Mouse (Mus musculus) bone marrow, adult 2 months (tissue): ENCODE data around the gene Mllt1. TPM values are rescaled to one million over a fixed set of nuclear protein-coding genes. Genes with fewer than 3 reads are reported as not detected.
A peak's percentile ranks its signal among the peaks of the same experiment; 100 is the strongest.

Experiments used
- H3K27ac ChIP-seq: fragments of 200-500 bp; 2 replicates; pipeline ENCODE4 v1.5.1; 2012; ENCODE audit warnings: low read depth, mild to moderate bottlenecking, control low read depth, inconsistent platforms, low read length; ENCODE audit not compliant: control insufficient read depth, poor library complexity, insufficient read depth
- H3K4me1 ChIP-seq: fragments of 200-500 bp; 2 replicates; pipeline ENCODE4 v1.6.1; 2011; ENCODE audit warnings: low read length; ENCODE audit not compliant: control insufficient read depth, insufficient read depth
- H3K4me3 ChIP-seq: fragments of 200-500 bp; replicated peaks from 2 replicates; pipeline ENCODE3; 2011; ENCODE audit warnings: mild to moderate bottlenecking, low read depth, low read length, control low read depth; ENCODE audit not compliant: control insufficient read depth
- CTCF ChIP-seq: fragments of 200-500 bp; IDR thresholded peaks from 2 replicates; pipeline ENCODE4 v1.5.1; 2011; ENCODE audit warnings: low read length, control low read depth; ENCODE audit not compliant: control insufficient read depth, insufficient read depth
- POLR2A ChIP-seq: fragments of 200-500 bp; IDR thresholded peaks from 2 replicates; pipeline ENCODE4 v1.6.1; 2011; ENCODE audit warnings: low read depth, mild to moderate bottlenecking, control low read depth, low read length, borderline replicate concordance; ENCODE audit not compliant: control insufficient read depth
- WGBS: fragments of 180-500 bp; shearing (Covaris S2); methylation state at CpG from one replicate; pipeline ENCODE4 v1.1.7; 2018; 5-methylcytosine and 5-hydroxymethylcytosine counted together
- polyA plus RNA-seq: library from polyadenylated mRNA; stranded (reverse); fragments of >200 nt; gene quantifications from 2 replicates; pipeline ENCODE4 v1.2.4, GENCODE M21; 2011; ENCODE audit warnings: low replicate concordance; ENCODE audit not compliant: missing spikeins, insufficient read depth, insufficient read length

Gene Mllt1
- polyA plus RNA-seq, 1 experiment = 17.3 TPM

GRCm38 (mm10) chr17:56871767-56872166 is 63.4 kb downstream of the Mllt1 start:
- WGBS = 86% methylated on average over 8 of the region's 8 CpGs
- H3K4me3 ChIP-seq = no peak overlapping the region
- TF ChIP-seq CTCF (no peak), POLR2A (no peak)
- H3K27ac ChIP-seq = no peak overlapping the region
- H3K4me1 ChIP-seq = peaks cover 5% of the 10 kb centered on the region; the same call in 1 of the 2 replicates

- Histone ChIP-seq H3K4me3 (no peak overlapping the region), H3K27ac (no peak overlapping the region), H3K4me1 (peaks cover 5% of the 10 kb centered on the region; the same call in 1 of the 2 replicates)
- whole genome bisulfite sequencing = 73% methylated on average over 15 of the region's 15 CpGs
- TF ChIP-seq CTCF (no peak), POLR2A (no peak)
Measured at GRCm38 (mm10) chr17:56870287-56870953, 64.8 kb downstream of the Mllt1 start.

GRCm38 (mm10) chr17:56869481-56869977 is 65.7 kb downstream of the Mllt1 start:
- TF ChIP-seq POLR2A (no peak), CTCF (no peak)

GRCm38 (mm10) chr17:56866071-56866470 is 69.1 kb downstream of the Mllt1 start:
- Histone ChIP-seq H3K4me1 (peaks cover 2% of the 10 kb centered on the region; the same call in 1 of the 2 replicates), H3K27ac (no peak overlapping the region), H3K4me3 (no peak overlapping the region)
- TF ChIP-seq POLR2A = no peak
- TF ChIP-seq CTCF = no peak
- WGBS = 92% methylated on average over 7 of the region's 7 CpGs

More at GRCm38 (mm10) chr17:56869481-56869977, 65.7 kb downstream of the Mllt1 start:
- 88% methylated on average over 9 of the region's 9 CpGs for WGBS
- H3K4me1 ChIP-seq = no peaks in the 10 kb centered on the region
- no peak overlapping the region for H3K27ac ChIP-seq
- no peak overlapping the region for H3K4me3 ChIP-seq

- 2% methylated on average over 3 of the region's 3 CpGs for WGBS
- TF ChIP-seq CTCF (no peak), POLR2A (no peak)
- H3K4me1 ChIP-seq = peaks cover 2% of the 10 kb centered on the region; the same call in 1 of the 2 replicates
- no peak overlapping the region for H3K27ac ChIP-seq
- H3K4me3 ChIP-seq = no peak overlapping the region
Measured at GRCm38 (mm10) chr17:56861197-56861596, 74.0 kb downstream of the Mllt1 start.

GRCm38 (mm10) chr17:56858922-56859321 is 76.3 kb downstream of the Mllt1 start:
- Histone ChIP-seq H3K27ac (no peak overlapping the region), H3K4me3 (no peak overlapping the region), H3K4me1 (peaks cover 2% of the 10 kb centered on the region; the same call in 1 of the 2 replicates)
- TF ChIP-seq CTCF = no peak
- TF ChIP-seq POLR2A = no peak
- WGBS = 4% methylated on average over 7 of the region's 7 CpGs

GRCm38 (mm10) chr17:56858216-56858615 is 77.0 kb downstream of the Mllt1 start:
- 44% methylated on average over 4 of the region's 4 CpGs for WGBS
- H3K4me3 ChIP-seq = no peak overlapping the region
- TF ChIP-seq POLR2A = no peak
- peak; percentile 97 for TF ChIP-seq CTCF
- H3K4me1 ChIP-seq = peaks cover 2% of the 10 kb centered on the region; the same call in 1 of the 2 replicates
- H3K27ac ChIP-seq = no peak overlapping the region

- Histone ChIP-seq H3K4me3 (no peak overlapping the region), H3K27ac (no peak overlapping the region), H3K4me1 (no peaks in the 10 kb centered on the region)
- 13% methylated on average over 3 of the region's 3 CpGs for WGBS
- TF ChIP-seq POLR2A (no peak), CTCF (no peak)
Measured at GRCm38 (mm10) chr17:56855421-56855820, 79.8 kb downstream of the Mllt1 start.

- Histone ChIP-seq H3K4me1 (no peaks in the 10 kb centered on the region), H3K4me3 (no peak overlapping the region), H3K27ac (no peak overlapping the region)
- TF ChIP-seq POLR2A (no peak), CTCF (no peak)
- WGBS = 73% methylated on average over 3 of the region's 3 CpGs
Measured at GRCm38 (mm10) chr17:56851167-56851566, 84.0 kb downstream of the Mllt1 start.
